Mouse (Mus musculus): ENCODE measurements around the gene Frmpd1. TPM values are rescaled to one million over a fixed set of nuclear protein-coding genes. Genes with fewer than 3 reads are reported as not detected.

Frmpd1 gene
- polyA plus RNA-seq, 1 experiment from 2014 or later = 2.2 TPM

DNA sequence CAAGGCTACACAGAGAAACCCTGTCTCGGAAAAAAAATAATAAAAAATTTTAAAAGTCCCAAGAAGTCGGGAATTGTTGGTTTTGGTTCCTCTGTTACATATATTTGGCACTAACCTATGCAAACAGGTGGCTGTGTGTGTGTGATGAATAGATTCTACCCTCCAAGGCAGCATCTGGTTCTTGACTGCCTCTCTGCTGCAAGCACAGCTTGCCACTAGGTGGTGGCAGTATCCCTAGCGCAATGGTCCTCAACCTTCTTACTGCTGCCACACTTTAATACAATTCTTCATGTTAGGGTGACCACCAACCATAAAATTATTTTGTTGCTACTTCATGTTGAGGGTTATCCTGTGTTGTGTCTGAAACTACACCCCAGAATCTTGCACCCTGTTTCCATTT, 101.6 kb downstream of the Frmpd1 start:
- Histone ChIP-seq H3K9ac (ENCODE audit: low read depth, low read length) (no peak overlapping the region), H3K4me2 (ENCODE audit: low read length) (no peak overlapping the region), H3K4me3 (ENCODE audit: low read length) (no peak overlapping the region), H3K27me3 (replicated peaks; ENCODE audit: control insufficient read depth, insufficient read depth, low read length) (no peaks in the 10 kb centered on the region), H3K9me3 (ENCODE audit: control insufficient read depth, low read length) (no peaks in the 10 kb centered on the region), H3K36me3 (ENCODE audit: control insufficient read depth, insufficient read depth, low read length) (no peaks in the 10 kb centered on the region), H3K27ac (ENCODE audit: low read depth, low read length) (no peak overlapping the region), H3K4me1 (ENCODE audit: control insufficient read depth, insufficient read depth, low read depth, low read length) (no peaks in the 10 kb centered on the region)
- no peak for ATAC-seq
- WGBS = 42% methylated on average over 3 of the region's 3 CpGs

- Histone ChIP-seq H3K27me3 (replicated peaks; ENCODE audit: control insufficient read depth, insufficient read depth, low read length) (no peaks in the 10 kb centered on the region), H3K4me2 (ENCODE audit: low read length) (no peak overlapping the region), H3K9me3 (ENCODE audit: control insufficient read depth, low read length) (no peaks in the 10 kb centered on the region), H3K36me3 (ENCODE audit: control insufficient read depth, insufficient read depth, low read length) (no peaks in the 10 kb centered on the region), H3K4me1 (ENCODE audit: control insufficient read depth, insufficient read depth, low read depth, low read length) (no peaks in the 10 kb centered on the region), H3K27ac (ENCODE audit: low read depth, low read length) (no peak overlapping the region), H3K4me3 (ENCODE audit: low read length) (no peak overlapping the region), H3K9ac (ENCODE audit: low read depth, low read length) (no peak overlapping the region)
- 74% methylated on average over 5 of the region's 5 CpGs for WGBS
- no peak for ATAC-seq
Observed at GRCm38 (mm10) chr4:45287906-45288305, 103.2 kb downstream of the Frmpd1 start.

- WGBS = 21% methylated on average over 27 of the region's 27 CpGs
Observed at GRCm38 (mm10) chr4:45296662-45297564, 112.2 kb downstream of the Frmpd1 start, which contains the start of gene Trmt10b. TSS of gene Trmt10b (plus strand) at chr4:45297127.

DNA sequence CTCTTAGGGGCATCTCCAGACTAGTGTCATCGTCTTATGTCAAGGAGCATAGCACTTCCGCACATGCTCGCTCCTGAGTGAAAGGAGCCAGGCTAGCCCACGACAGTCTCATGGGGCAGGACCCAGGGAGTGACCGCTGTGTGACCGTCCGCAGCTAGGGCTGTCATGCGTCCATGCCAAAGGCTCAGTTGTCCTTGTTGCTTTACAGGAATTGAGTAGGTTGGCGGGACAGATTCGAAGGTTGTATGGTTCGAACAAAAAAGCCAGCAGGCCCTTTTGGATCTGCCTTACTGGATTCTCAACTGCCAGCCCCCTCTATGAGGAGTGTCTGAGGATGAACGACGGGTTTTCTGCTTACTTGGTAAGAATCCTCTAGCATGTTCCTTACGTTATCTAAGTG, 120.9 kb downstream of the Frmpd1 start:
- Histone ChIP-seq H3K4me1 (ENCODE audit: control insufficient read depth, insufficient read depth, low read depth, low read length) (no peaks in the 10 kb centered on the region), H3K4me2 (ENCODE audit: low read length) (no peak overlapping the region), H3K36me3 (ENCODE audit: control insufficient read depth, insufficient read depth, low read length) (peaks cover 46% of the 10 kb centered on the region), H3K4me3 (ENCODE audit: low read length) (no peak overlapping the region), H3K27ac (ENCODE audit: low read depth, low read length) (no peak overlapping the region), H3K9me3 (ENCODE audit: control insufficient read depth, low read length) (peaks cover 3% of the 10 kb centered on the region), H3K9ac (ENCODE audit: low read depth, low read length) (no peak overlapping the region), H3K27me3 (replicated peaks; ENCODE audit: control insufficient read depth, insufficient read depth, low read length) (no peaks in the 10 kb centered on the region)
- ATAC-seq = no peak
- WGBS = 96% methylated on average over 14 of the region's 14 CpGs

More at GRCm38 (mm10) chr4:45296662-45297564, 112.2 kb downstream of the Frmpd1 start, which contains the start of gene Trmt10b:
- peaks cover 14% of the 10 kb centered on the region; the same call in 1 of the 2 replicates for H3K36me3 ChIP-seq (ENCODE audit: control insufficient read depth, insufficient read depth, low read length)
- H3K4me2 ChIP-seq (ENCODE audit: low read length) = peak within 1 kb of the TSS; percentile 85
- H3K27me3 ChIP-seq (replicated peaks; ENCODE audit: control insufficient read depth, insufficient read depth, low read length) = no peaks in the 10 kb centered on the region
- peak within 1 kb of the TSS; percentile 89 for H3K9ac ChIP-seq (ENCODE audit: low read depth, low read length)
- H3K9me3 ChIP-seq (ENCODE audit: control insufficient read depth, low read length) = no peaks in the 10 kb centered on the region
- H3K4me3 ChIP-seq (ENCODE audit: low read length) = peak within 1 kb of the TSS; percentile 82
- ATAC-seq = peak; percentile 98
- H3K27ac ChIP-seq (ENCODE audit: low read depth, low read length) = no peak within 1 kb of the TSS
- H3K4me1 ChIP-seq (ENCODE audit: control insufficient read depth, insufficient read depth, low read depth, low read length) = peaks cover 7% of the 10 kb centered on the region

- 36% methylated on average over 11 of the region's 11 CpGs for WGBS
- Histone ChIP-seq H3K4me1 (ENCODE audit: control insufficient read depth, insufficient read depth, low read depth, low read length) (no peaks in the 10 kb centered on the region), H3K36me3 (ENCODE audit: control insufficient read depth, insufficient read depth, low read length) (peaks cover 35% of the 10 kb centered on the region), H3K9ac (ENCODE audit: low read depth, low read length) (no peak overlapping the region), H3K9me3 (ENCODE audit: control insufficient read depth, low read length) (peaks cover 3% of the 10 kb centered on the region), H3K27me3 (replicated peaks; ENCODE audit: control insufficient read depth, insufficient read depth, low read length) (no peaks in the 10 kb centered on the region), H3K4me2 (ENCODE audit: low read length) (no peak overlapping the region), H3K4me3 (ENCODE audit: low read length) (no peak overlapping the region), H3K27ac (ENCODE audit: low read depth, low read length) (no peak overlapping the region)
- no peak for ATAC-seq
Observed at GRCm38 (mm10) chr4:45308046-45308445, 123.4 kb downstream of the Frmpd1 start.

DNA sequence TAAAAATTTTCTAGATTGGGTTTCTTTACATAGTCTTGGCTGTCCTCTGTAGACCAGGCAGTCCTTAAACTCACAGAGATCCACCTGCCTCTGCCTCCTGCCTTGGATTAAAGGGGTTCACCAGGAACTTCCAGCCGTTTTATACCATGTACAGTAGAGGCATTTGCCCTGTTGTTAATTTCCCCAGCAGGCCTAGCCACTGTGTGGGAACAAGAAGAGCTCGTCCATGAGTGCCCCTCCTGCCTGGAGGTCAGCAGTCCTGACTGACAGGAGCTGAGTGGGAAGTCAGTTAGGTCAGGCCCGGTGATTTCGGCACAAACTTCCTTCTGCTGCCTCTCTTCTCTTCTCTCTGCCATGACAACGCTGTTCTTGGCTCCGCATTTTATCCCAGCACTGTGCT, 123.9 kb downstream of the Frmpd1 start:
- peaks cover 35% of the 10 kb centered on the region for H3K36me3 ChIP-seq (ENCODE audit: control insufficient read depth, insufficient read depth, low read length)
- H3K27me3 ChIP-seq (replicated peaks; ENCODE audit: control insufficient read depth, insufficient read depth, low read length) = no peaks in the 10 kb centered on the region
- WGBS = 91% methylated on average over 6 of the region's 6 CpGs
- no peaks in the 10 kb centered on the region for H3K4me1 ChIP-seq (ENCODE audit: control insufficient read depth, insufficient read depth, low read depth, low read length)
- H3K9ac ChIP-seq (ENCODE audit: low read depth, low read length) = no peak overlapping the region
- peaks cover 3% of the 10 kb centered on the region for H3K9me3 ChIP-seq (ENCODE audit: control insufficient read depth, low read length)
- no peak overlapping the region for H3K4me3 ChIP-seq (ENCODE audit: low read length)
- H3K4me2 ChIP-seq (ENCODE audit: low read length) = no peak overlapping the region
- no peak overlapping the region for H3K27ac ChIP-seq (ENCODE audit: low read depth, low read length)
- ATAC-seq = no peak

- Histone ChIP-seq H3K9ac (ENCODE audit: low read depth, low read length) (no peak overlapping the region), H3K9me3 (ENCODE audit: control insufficient read depth, low read length) (no peaks in the 10 kb centered on the region), H3K4me1 (ENCODE audit: control insufficient read depth, insufficient read depth, low read depth, low read length) (no peaks in the 10 kb centered on the region), H3K27ac (ENCODE audit: low read depth, low read length) (no peak overlapping the region), H3K27me3 (replicated peaks; ENCODE audit: control insufficient read depth, insufficient read depth, low read length) (no peaks in the 10 kb centered on the region), H3K36me3 (ENCODE audit: control insufficient read depth, insufficient read depth, low read length) (peaks cover 35% of the 10 kb centered on the region), H3K4me2 (ENCODE audit: low read length) (no peak overlapping the region), H3K4me3 (ENCODE audit: low read length) (no peak overlapping the region)
- no peak for ATAC-seq
- 93% methylated on average over 2 of the region's 2 CpGs for WGBS
Observed at GRCm38 (mm10) chr4:45311056-45311455, 126.4 kb downstream of the Frmpd1 start.

- ATAC-seq = peak; percentile 95
- peak overlapping the region; percentile 82 for H3K27ac ChIP-seq (ENCODE audit: low read depth, low read length)
- H3K36me3 ChIP-seq (ENCODE audit: control insufficient read depth, insufficient read depth, low read length) = peaks cover 8% of the 10 kb centered on the region; the same call in 1 of the 2 replicates
- H3K9me3 ChIP-seq (ENCODE audit: control insufficient read depth, low read length) = no peaks in the 10 kb centered on the region
- WGBS = under 1% methylated on average over 56 of the region's 56 CpGs
- H3K27me3 ChIP-seq (replicated peaks; ENCODE audit: control insufficient read depth, insufficient read depth, low read length) = peaks cover 12% of the 10 kb centered on the region
- H3K4me2 ChIP-seq (ENCODE audit: low read length) = peak overlapping the region; percentile 65
- peaks cover 9% of the 10 kb centered on the region for H3K4me1 ChIP-seq (ENCODE audit: control insufficient read depth, insufficient read depth, low read depth, low read length)
- H3K9ac ChIP-seq (ENCODE audit: low read depth, low read length) = peak overlapping the region; percentile 90
- H3K4me3 ChIP-seq (ENCODE audit: low read length) = peak overlapping the region; percentile 92
Observed at GRCm38 (mm10) chr4:45320159-45320816, 135.6 kb downstream of the Frmpd1 start.

- Histone ChIP-seq H3K4me1 (ENCODE audit: control insufficient read depth, insufficient read depth, low read depth, low read length) (no peaks in the 10 kb centered on the region), H3K27me3 (replicated peaks; ENCODE audit: control insufficient read depth, insufficient read depth, low read length) (no peaks in the 10 kb centered on the region)
- 70% methylated on average over 7 of the region's 7 CpGs for WGBS
Observed at GRCm38 (mm10) chr4:45331139-45331538, 146.5 kb downstream of the Frmpd1 start.

More at GRCm38 (mm10) chr4:45331139-45331538, 146.5 kb downstream of the Frmpd1 start:
- no peak overlapping the region for H3K4me3 ChIP-seq (ENCODE audit: low read length)
- H3K4me2 ChIP-seq (ENCODE audit: low read length) = no peak overlapping the region
- no peak overlapping the region for H3K9ac ChIP-seq (ENCODE audit: low read depth, low read length)
- no peak for ATAC-seq
- no peaks in the 10 kb centered on the region for H3K36me3 ChIP-seq (ENCODE audit: control insufficient read depth, insufficient read depth, low read length)
- H3K27ac ChIP-seq (ENCODE audit: low read depth, low read length) = no peak overlapping the region
- H3K9me3 ChIP-seq (ENCODE audit: control insufficient read depth, low read length) = no peaks in the 10 kb centered on the region

Measured in hindbrain, embryonic 16.5 days (tissue).